8 mouse cellular contexts compared by ENCODE assay signal in the genomic region with DNA sequence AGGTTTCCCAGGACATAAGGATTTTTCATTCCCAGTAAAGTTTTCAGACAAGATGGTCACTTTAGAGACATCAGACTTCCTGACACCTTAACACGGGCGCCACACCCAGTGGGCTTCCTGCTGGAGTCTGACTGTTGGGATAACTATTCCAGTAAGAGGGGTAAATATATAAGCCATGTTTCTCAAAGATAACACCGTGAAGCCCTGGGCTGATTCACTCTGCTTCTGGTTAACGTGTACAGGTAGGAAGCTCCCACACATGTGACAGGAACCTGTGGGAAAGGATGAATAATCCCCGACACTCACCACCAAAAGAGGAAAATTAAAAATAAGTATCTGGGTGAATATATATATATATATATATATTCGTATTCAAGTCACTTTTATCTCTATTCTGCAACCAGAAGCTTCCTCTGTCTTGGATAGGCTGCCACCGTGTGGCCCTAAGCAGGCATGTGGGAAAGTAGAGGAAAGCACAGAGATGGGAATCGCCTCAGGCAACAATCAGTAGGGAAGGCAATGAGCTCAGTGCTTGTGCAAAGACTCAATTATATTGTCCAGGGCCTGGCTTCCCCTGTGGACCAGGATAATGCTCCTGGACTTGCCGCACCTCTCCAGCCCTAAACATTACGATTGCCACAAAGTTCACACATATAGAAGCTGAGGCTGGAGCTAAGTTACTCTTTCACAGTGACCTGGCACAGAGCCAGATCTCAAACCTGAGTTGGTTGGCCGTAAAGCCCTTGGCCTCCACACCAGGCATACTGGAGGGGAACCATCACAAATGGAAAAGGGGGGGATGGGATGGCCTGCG.
DNase-seq lines count a peak whose midpoint lies in the region; ATAC-seq and TF ChIP-seq lines count a peak whose summit lies in the region.

No protein-coding gene starts in this region.

- no peak overlapping the region for H3K4me3 ChIP-seq in lung, embryonic 14.5 days (ENCODE audit: low read depth, low read length)

- H3K4me2 ChIP-seq in lung, embryonic 14.5 days: no peak overlapping the region

- no peak overlapping the region for H3K9ac ChIP-seq in lung, embryonic 14.5 days

- peak overlapping the region; percentile 63; the same call in 1 of the 2 replicates for H3K27ac ChIP-seq in lung, embryonic 14.5 days (ENCODE audit: low read depth)

- peak; percentile 72 for ATAC-seq in lung, embryonic 14.5 days (ENCODE audit: insufficient read depth)

- 40% methylated on average over 12 of the region's 12 CpGs for WGBS in lung, embryonic 14.5 days

- intact Hi-C loops in heart, postnatal 36 days (cut with DNase I): loop anchor here (1.0 to 5.0 kb wide), 3 partner anchors 288 to 565 kb away; no protein-coding TSS in a partner anchor

- DNase-seq in ES-CJ7 (ENCODE audit: low read depth, low spot score): peak; percentile 94
- peak; percentile 71 for DNase-seq in cerebellum, adult 11 months
- peak; percentile 80 for DNase-seq in forelimb bud, embryonic 11.5 days (ENCODE audit: low read depth, low spot score)
- DNase-seq in heart, postnatal 36 days: peak; percentile 56
- peak; percentile 74 to 83 for DNase-seq in layer of hippocampus, adult 18-20 months (ENCODE audit: low spot score in 2 of 2)
- DNase-seq in lung, embryonic 14.5 days: peak; percentile 89
- DNase-seq in retina, postnatal 1 day: peak; percentile 84
- peak; percentile 65 for DNase-seq in urinary bladder, postnatal 4 days (ENCODE audit: low spot score in 2 of 2)

- no peaks in the 10 kb centered on the region for H3K9me3 ChIP-seq in lung, embryonic 14.5 days (ENCODE audit: low read depth, low read length)

- TF ChIP-seq CTCF in lung, embryonic 14.5 days (IDR thresholded peaks at IDR 0.05; ENCODE audit: low read depth): peak; percentile 85

- H3K36me3 ChIP-seq in lung, embryonic 14.5 days (ENCODE audit: insufficient read depth): no peaks in the 10 kb centered on the region

- no peaks in the 10 kb centered on the region for H3K27me3 ChIP-seq in lung, embryonic 14.5 days (ENCODE audit: insufficient read depth, low read length)

- H3K4me1 ChIP-seq in lung, embryonic 14.5 days (ENCODE audit: insufficient read depth): peaks cover 15% of the 10 kb centered on the region
